Mouse (Mus musculus) hindbrain, embryonic 15.5 days (tissue): Measurements from ENCODE around the gene Slc22a21. TPM values are rescaled to one million over a fixed set of nuclear protein-coding genes. Genes with fewer than 3 reads are reported as not detected.
A peak's percentile ranks its signal among the peaks of the same experiment; 100 is the strongest.
"Not testable (repeated sequence)": the region's sequence is repeated elsewhere in the genome, so short reads cannot be mapped to it uniquely, and the experiment has no call there.

Source experiments
- ATAC-seq: fragments of 200-750 bp; cut with Nextera tagmentation; 2 replicates; pipeline ENCODE4 v1.8.0; 2017; ENCODE audit warnings: low read depth, moderate number of reproducible peaks, moderate TSS enrichment; ENCODE audit not compliant: low FRiP score
- H3K27ac ChIP-seq: fragments of 300-500 bp; sonication (generic); replicated peaks from 2 replicates; pipeline ENCODE4 v1.5.1; 2015; ENCODE audit warnings: mild to moderate bottlenecking, inconsistent platforms
- H3K27me3 ChIP-seq: fragments of 300-500 bp; sonication (generic); 2 replicates; pipeline ENCODE4 v1.6.1; 2015; ENCODE audit warnings: control low read depth, inconsistent platforms
- H3K36me3 ChIP-seq: fragments of 300-500 bp; sonication (generic); 2 replicates; pipeline ENCODE4 v1.6.1; 2015; ENCODE audit warnings: control low read depth, inconsistent platforms
- H3K4me1 ChIP-seq: fragments of 300-500 bp; sonication (generic); replicated peaks from 2 replicates; pipeline ENCODE4 v1.6.1; 2015; ENCODE audit warnings: control low read depth, inconsistent platforms
- H3K4me2 ChIP-seq: fragments of 300-500 bp; sonication (generic); 2 replicates; pipeline ENCODE4 v1.6.1; 2015; ENCODE audit warnings: moderate library complexity, mild to moderate bottlenecking, inconsistent platforms
- H3K4me3 ChIP-seq: fragments of 300-500 bp; sonication (generic); 2 replicates; pipeline ENCODE4 v1.5.1; 2015; ENCODE audit warnings: mild to moderate bottlenecking, inconsistent platforms
- H3K9ac ChIP-seq: fragments of 300-500 bp; sonication (generic); 2 replicates; pipeline ENCODE4 v1.6.1; 2015; ENCODE audit warnings: inconsistent platforms
- H3K9me3 ChIP-seq: fragments of 300-500 bp; sonication (generic); 2 replicates; pipeline ENCODE4 v1.6.1; 2016; ENCODE audit warnings: control low read depth, inconsistent platforms
- WGBS: fragments of 180-500 bp; shearing (Covaris S2); methylation state at CpG from one replicate; pipeline ENCODE4 v1.1.7; 2015; 5-methylcytosine and 5-hydroxymethylcytosine counted together
- polyA plus RNA-seq: library from polyadenylated mRNA; unstranded; fragments of >200 nt; fragmentation: Nextera tagmentation; extraction: Ambion mirVana; gene quantifications from 2 replicates; pipeline ENCODE4 v1.2.1, GENCODE M21; 2015

Slc22a21 gene
- polyA plus RNA-seq, 1 experiment from 2014 or later: 3.7 TPM

GRCm38 (mm10) chr11:54011255-54011654, 31.1 kb upstream of the Slc22a21 start:
- H3K4me3 ChIP-seq: no peak overlapping the region
- no peaks in the 10 kb centered on the region for H3K4me1 ChIP-seq
- H3K27me3 ChIP-seq: no peaks in the 10 kb centered on the region
- no peaks in the 10 kb centered on the region for H3K9me3 ChIP-seq
- no peak for ATAC-seq
- no peaks in the 10 kb centered on the region for H3K36me3 ChIP-seq
- no peak overlapping the region for H3K9ac ChIP-seq
- no peak overlapping the region for H3K27ac ChIP-seq
- H3K4me2 ChIP-seq: no peak overlapping the region
- WGBS: 95% methylated on average over 2 of the region's 2 CpGs

GRCm38 (mm10) chr11:54008416-54008920, 28.3 kb upstream of the Slc22a21 start:
- Histone ChIP-seq H3K9ac (no peak overlapping the region), H3K36me3 (no peaks in the 10 kb centered on the region), H3K4me3 (no peak overlapping the region), H3K4me1 (no peaks in the 10 kb centered on the region), H3K9me3 (no peaks in the 10 kb centered on the region), H3K27ac (no peak overlapping the region), H3K27me3 (no peaks in the 10 kb centered on the region), H3K4me2 (no peak overlapping the region)
- no peak for ATAC-seq
- WGBS: 85% methylated on average over 10 of the region's 10 CpGs

- no peak overlapping the region for H3K4me3 ChIP-seq
Measured at GRCm38 (mm10) chr11:54007717-54008116, 27.6 kb upstream of the Slc22a21 start.

GRCm38 (mm10) chr11:54006901-54007300, 26.8 kb upstream of the Slc22a21 start:
- no peak overlapping the region for H3K9ac ChIP-seq
- H3K9me3 ChIP-seq: no peaks in the 10 kb centered on the region
- no peak overlapping the region for H3K4me2 ChIP-seq
- 0 out of 2 replicates have a peak, but pooled peaks cover 5% of the 10 kb centered on the region for H3K4me1 ChIP-seq
- H3K27ac ChIP-seq: no peak overlapping the region
- no peak overlapping the region for H3K4me3 ChIP-seq
- 65% methylated on average over 4 of the region's 4 CpGs for WGBS
- no peaks in the 10 kb centered on the region for H3K36me3 ChIP-seq
- no peaks in the 10 kb centered on the region for H3K27me3 ChIP-seq
- ATAC-seq: no peak

More at GRCm38 (mm10) chr11:54007717-54008116, 27.6 kb upstream of the Slc22a21 start:
- H3K36me3 ChIP-seq: no peaks in the 10 kb centered on the region
- 77% methylated on average over 11 of the region's 11 CpGs for WGBS
- no peaks in the 10 kb centered on the region for H3K9me3 ChIP-seq
- H3K27ac ChIP-seq: no peak overlapping the region
- H3K27me3 ChIP-seq: no peaks in the 10 kb centered on the region
- no peak overlapping the region for H3K4me2 ChIP-seq
- H3K9ac ChIP-seq: no peak overlapping the region
- no peak for ATAC-seq
- no peaks in the 10 kb centered on the region for H3K4me1 ChIP-seq

GRCm38 (mm10) chr11:54006362-54006761, 26.2 kb upstream of the Slc22a21 start:
- not testable (repeated sequence) for H3K36me3 ChIP-seq, H3K27ac ChIP-seq, H3K4me2 ChIP-seq, H3K4me1 ChIP-seq, H3K4me3 ChIP-seq, H3K9ac ChIP-seq, H3K9me3 ChIP-seq, ATAC-seq, H3K27me3 ChIP-seq
- WGBS: 80% methylated on average over 5 of the region's 5 CpGs

GRCm38 (mm10) chr11:54004734-54005133, 24.6 kb upstream of the Slc22a21 start:
- no peaks in the 10 kb centered on the region for H3K27me3 ChIP-seq
- no peak for ATAC-seq
- H3K9me3 ChIP-seq: no peaks in the 10 kb centered on the region
- H3K9ac ChIP-seq: no peak overlapping the region
- WGBS: 90% methylated on average over 3 of the region's 3 CpGs
- H3K4me3 ChIP-seq: no peak overlapping the region
- 0 out of 2 replicates have a peak, but pooled peaks cover 5% of the 10 kb centered on the region for H3K4me1 ChIP-seq
- H3K36me3 ChIP-seq: no peaks in the 10 kb centered on the region
- no peak overlapping the region for H3K27ac ChIP-seq
- no peak overlapping the region for H3K4me2 ChIP-seq

GRCm38 (mm10) chr11:54004221-54004620, 24.1 kb upstream of the Slc22a21 start:
- H3K27me3 ChIP-seq: no peaks in the 10 kb centered on the region
- 85% methylated on average over 9 of the region's 9 CpGs for WGBS
- H3K4me2 ChIP-seq: no peak overlapping the region
- ATAC-seq: no peak
- no peak overlapping the region for H3K27ac ChIP-seq
- H3K9me3 ChIP-seq: no peaks in the 10 kb centered on the region
- no peak overlapping the region for H3K4me3 ChIP-seq
- H3K36me3 ChIP-seq: no peaks in the 10 kb centered on the region
- H3K9ac ChIP-seq: no peak overlapping the region
- 0 out of 2 replicates have a peak, but pooled peaks cover 5% of the 10 kb centered on the region for H3K4me1 ChIP-seq

- not testable (repeated sequence) for H3K4me3 ChIP-seq, H3K4me1 ChIP-seq, ATAC-seq, H3K27ac ChIP-seq, H3K36me3 ChIP-seq, H3K27me3 ChIP-seq, H3K9ac ChIP-seq, H3K4me2 ChIP-seq, H3K9me3 ChIP-seq
- WGBS: 47% methylated on average over 12 of the region's 12 CpGs
Measured at GRCm38 (mm10) chr11:54002761-54003717, 22.9 kb upstream of the Slc22a21 start.

GRCm38 (mm10) chr11:54002147-54002760, 22.1 kb upstream of the Slc22a21 start:
- H3K4me2 ChIP-seq: no peak overlapping the region
- 0 out of 2 replicates have a peak, but pooled peaks cover 5% of the 10 kb centered on the region for H3K4me1 ChIP-seq
- ATAC-seq: no peak
- H3K27ac ChIP-seq: no peak overlapping the region
- H3K36me3 ChIP-seq: no peaks in the 10 kb centered on the region
- H3K9ac ChIP-seq: 0 out of 2 replicates have a peak overlapping the region, but pooled peaks have one; percentile 29
- H3K4me3 ChIP-seq: no peak overlapping the region
- H3K9me3 ChIP-seq: no peaks in the 10 kb centered on the region
- H3K27me3 ChIP-seq: no peaks in the 10 kb centered on the region
- 9% methylated on average over 5 of the region's 5 CpGs for WGBS

- Histone ChIP-seq H3K27ac (no peak overlapping the region), H3K9ac (no peak overlapping the region), H3K4me2 (no peak overlapping the region), H3K9me3 (no peaks in the 10 kb centered on the region), H3K4me3 (no peak overlapping the region), H3K36me3 (no peaks in the 10 kb centered on the region), H3K27me3 (no peaks in the 10 kb centered on the region), H3K4me1 (0 out of 2 replicates have a peak, but pooled peaks cover 5% of the 10 kb centered on the region)
- WGBS: 83% methylated on average over 2 of the region's 2 CpGs
- no peak for ATAC-seq
Measured at GRCm38 (mm10) chr11:53997661-53998060, 17.5 kb upstream of the Slc22a21 start.

- no peak for ATAC-seq
- Histone ChIP-seq H3K36me3 (no peaks in the 10 kb centered on the region), H3K27ac (no peak overlapping the region), H3K9me3 (no peaks in the 10 kb centered on the region), H3K9ac (no peak overlapping the region), H3K27me3 (no peaks in the 10 kb centered on the region), H3K4me1 (no peaks in the 10 kb centered on the region), H3K4me2 (no peak overlapping the region), H3K4me3 (no peak overlapping the region)
- WGBS: 87% methylated on average over 4 of the region's 4 CpGs
Measured at GRCm38 (mm10) chr11:53992264-53992663, 12.1 kb upstream of the Slc22a21 start.

- Histone ChIP-seq H3K27ac (no peak overlapping the region), H3K36me3 (no peaks in the 10 kb centered on the region; the same call in 1 of the 2 replicates), H3K9me3 (no peaks in the 10 kb centered on the region), H3K4me2 (no peak overlapping the region), H3K27me3 (no peaks in the 10 kb centered on the region), H3K9ac (no peak overlapping the region), H3K4me3 (no peak overlapping the region), H3K4me1 (no peaks in the 10 kb centered on the region)
- ATAC-seq: no peak
- 74% methylated on average over 1 of the region's 1 CpGs for WGBS
Measured at GRCm38 (mm10) chr11:53989232-53989631, 9.1 kb upstream of the Slc22a21 start.
